Mouse (Mus musculus) left cerebral cortex, adult 8-10 months (tissue): ENCODE data around the gene Gm28230. TPM values are rescaled to one million over a fixed set of nuclear protein-coding genes. Genes with fewer than 3 reads are reported as not detected.

Experiments used
- DNase-seq, 2 experiments: peaks; one replicate each; pipeline ENCODE4 v3.0.0; 2022; ENCODE audit warnings: low spot score in 2 of 2
- microRNA-seq, 2 experiments: library from miRNA; unstranded; fragments of <30 nt; microRNA quantifications; one replicate each; pipeline ENCODE4 v1.2.0; 2022
- total RNA-seq, 4 experiments: library from RNA; stranded (reverse); gene quantifications; 2 replicates each; pipeline ENCODE4 v1.2.4; 2022

Gene Gm28230
- total RNA-seq, 4 experiments from 2014 or later, result not detected

DNA sequence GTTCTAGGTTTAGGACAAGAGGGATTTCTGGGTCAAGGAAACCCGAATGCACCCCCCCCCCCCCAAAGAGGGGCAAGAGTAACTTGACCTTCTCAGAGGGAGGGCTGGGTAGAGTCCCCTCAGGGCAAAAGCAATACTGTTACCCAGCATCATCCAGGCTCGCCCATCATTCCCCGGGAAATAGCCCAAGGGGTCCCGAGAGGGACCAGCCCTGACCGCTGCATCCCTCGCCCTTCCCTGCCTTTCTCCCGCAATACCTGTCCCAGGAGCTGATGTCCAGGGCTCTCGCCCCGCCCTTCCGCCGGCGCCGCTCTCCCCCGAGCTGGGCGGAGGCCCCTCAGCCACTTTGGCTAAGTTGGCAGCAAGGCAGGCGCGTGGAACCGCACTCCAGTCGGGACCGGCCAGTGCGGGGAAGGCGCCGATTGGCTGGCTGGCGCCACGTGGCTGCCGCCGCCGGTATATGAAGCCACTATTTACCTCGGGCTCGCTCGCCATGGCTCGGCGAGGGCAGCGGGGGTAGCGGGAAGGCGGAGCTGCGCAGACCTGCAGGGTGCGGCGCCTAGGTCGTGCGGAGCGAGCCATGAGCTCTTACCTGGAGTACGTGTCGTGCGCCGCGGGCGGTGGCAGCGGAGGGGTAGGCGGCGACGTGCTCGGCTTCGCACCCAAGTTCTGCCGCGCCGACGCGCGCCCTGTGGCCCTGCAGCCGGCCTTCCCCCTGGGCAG is 36.2 kb downstream of the Gm28230 start, which contains the start of gene Hoxd1:
Gene Hoxd1 (plus strand): TSS at position 459 of the 723 bp plus-strand sequence.
- DNase-seq, result no peak

DNA sequence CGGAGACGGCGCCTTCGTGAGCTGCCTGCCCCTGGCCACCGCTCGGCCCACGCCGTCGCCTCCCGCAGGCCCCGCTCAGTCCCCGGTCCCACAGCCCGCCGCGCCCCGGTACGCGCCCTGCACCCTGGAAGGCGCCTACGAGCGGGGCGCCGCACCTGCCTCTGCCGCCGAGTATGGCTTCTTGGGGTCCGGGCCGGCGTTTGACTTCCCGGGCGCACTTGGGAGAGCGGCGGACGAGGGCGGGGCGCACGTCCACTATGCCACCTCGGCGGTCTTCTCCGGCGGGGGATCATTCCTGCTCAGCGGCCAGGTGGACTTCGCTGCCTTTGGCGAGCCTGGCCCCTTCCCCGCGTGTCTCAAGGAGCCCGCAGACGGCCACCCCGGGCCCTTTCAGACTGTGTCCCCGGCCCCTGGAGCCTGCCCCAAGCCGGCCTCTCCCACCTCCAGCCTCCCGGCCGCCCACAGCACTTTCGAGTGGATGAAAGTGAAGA is 36.8 kb downstream of the Gm28230 start:
- no peak for DNase-seq

DNA sequence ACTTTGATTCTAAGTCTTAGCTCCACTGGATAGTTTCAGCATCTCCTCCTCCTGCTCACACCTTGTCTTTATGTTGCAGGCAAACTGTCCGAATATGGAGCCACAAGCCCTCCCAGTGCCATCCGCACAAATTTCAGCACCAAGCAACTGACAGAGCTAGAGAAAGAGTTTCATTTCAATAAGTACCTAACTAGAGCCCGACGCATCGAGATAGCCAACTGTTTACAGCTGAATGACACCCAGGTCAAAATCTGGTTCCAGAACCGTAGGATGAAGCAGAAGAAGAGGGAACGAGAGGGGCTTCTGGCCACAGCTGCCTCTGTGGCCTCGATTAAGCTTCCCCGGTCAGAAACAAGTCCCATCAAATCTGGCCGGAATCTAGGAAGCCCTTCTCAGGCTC is 37.4 kb downstream of the Gm28230 start:
- DNase-seq, result no peak

DNA sequence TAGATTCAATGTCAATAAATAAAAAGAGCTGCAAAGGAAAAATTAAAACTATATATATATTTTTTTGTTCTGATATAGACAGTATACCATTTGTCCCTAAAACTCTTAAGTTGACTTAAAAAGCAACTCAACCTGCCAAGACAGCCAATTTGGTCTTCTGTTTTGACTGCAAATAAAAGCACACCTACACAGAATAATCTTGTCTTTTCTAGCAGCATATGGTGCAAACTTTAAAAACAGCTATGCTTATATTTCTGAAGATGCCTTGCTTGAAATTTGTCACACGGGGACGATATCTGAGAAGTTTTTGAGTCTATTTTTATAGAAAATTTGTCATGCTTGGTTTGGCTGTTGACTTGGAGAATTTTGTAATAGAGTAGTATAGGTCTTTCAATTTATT is 47.8 kb downstream of the Gm28230 start:
- DNase-seq, result no peak

DNA sequence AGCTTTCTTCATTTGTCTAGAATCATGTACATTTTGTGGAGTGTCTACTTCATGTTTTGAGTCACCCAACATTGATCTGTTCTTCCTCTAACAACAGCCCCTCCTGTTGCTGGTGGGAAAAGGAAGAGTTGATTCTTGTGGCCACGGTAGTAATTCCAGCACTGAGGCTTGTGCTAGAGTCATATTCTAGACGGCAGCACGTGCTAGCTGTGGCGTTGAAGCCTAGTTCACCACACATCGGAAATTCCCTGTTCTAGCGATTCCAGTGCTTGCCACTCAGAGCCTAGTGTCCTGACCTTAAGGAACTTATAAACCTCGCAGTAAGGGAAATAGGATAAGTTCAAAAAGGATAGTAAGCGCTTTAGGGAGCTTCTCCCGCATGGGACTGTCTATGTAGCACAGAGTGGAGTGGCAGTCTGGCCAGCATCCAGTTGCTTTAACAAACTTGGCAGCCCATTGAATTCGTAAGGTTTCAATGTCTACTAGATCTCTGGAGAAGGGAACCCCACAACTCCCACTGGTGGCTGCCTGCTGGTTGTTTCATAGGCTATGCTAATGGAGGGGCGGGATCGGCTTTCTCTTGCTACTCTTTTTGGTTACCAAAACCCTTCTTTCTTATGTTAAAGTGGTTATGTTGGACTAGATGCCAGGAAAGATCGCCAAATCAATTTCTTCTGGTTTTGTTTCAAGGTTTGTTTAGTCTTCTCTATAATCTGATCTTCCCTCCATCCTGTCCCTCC is 51.2 kb downstream of the Gm28230 start:
- DNase-seq, result no peak

DNA sequence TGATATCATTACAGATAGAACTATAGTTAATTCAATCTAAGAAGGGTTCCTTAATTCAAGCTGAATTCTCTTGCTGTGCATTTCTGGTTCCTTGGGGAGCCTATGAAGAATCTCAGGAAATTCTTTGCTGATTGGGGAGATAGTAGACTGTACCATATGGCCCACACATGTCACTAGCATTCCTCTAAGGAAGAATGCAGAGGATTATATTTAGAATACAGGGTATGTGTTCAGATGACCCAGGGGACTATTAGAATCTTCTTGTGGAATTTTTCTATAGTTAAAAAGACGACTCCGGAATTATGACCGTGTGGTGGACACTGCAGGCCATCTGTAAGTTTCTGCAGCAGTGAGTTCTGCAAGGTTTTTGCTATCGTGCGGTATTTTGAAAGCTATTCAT is 54.9 kb downstream of the Gm28230 start:
- DNase-seq, result no peak

DNA sequence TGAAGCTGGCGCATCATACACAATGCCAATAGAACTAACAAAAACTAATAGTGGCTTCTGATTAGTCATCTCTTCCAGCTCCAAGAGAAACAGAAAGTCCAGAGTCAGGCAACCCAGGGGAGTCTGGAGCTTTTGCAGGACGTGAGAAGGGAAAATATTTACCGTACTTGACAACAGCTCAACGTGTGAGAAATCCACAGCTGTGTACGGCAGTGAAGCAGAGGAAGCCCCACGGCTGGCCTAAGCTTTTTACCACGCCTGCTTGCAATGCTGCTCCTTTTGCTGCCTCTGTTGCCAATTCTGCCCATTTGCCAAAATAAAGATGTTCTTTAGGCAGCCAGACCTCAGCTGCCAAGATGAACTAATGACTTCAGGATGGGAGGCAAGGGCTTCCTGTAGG is 69.0 kb downstream of the Gm28230 start:
- DNase-seq, result no peak

Small RNAs within 50 kb of the gene (microRNA-seq; reads per million reads assigned to microRNA genes)
- gene Gm44463 (0 reads per million in 2 experiments), gene Mir10b (22.3 to 43.5 reads per million in 2 experiments)

Other genes with a start within 250 kb of the Gm28230 start
- 10 to 100 TPM; 61.4 to 65.7 (median 63.9) TPM for gene Lnpk, start 147.3 kb upstream of the Gm28230 start, total RNA-seq
- gene Evx2, start 67.2 kb upstream of the Gm28230 start, total RNA-seq, result not detected
- gene Hoxd13, start 58.4 kb upstream of the Gm28230 start, total RNA-seq, result not detected
- gene Hoxd12, start 51.7 kb upstream of the Gm28230 start, total RNA-seq, result not detected
- not detected for gene Hoxd11, start 47.2 kb upstream of the Gm28230 start, total RNA-seq
- not detected for gene Hoxd10, start 34.8 kb upstream of the Gm28230 start, total RNA-seq
- gene Hoxd9, start 29.0 kb upstream of the Gm28230 start, total RNA-seq, result not detected
- gene Hoxd8, start 22.1 kb upstream of the Gm28230 start, total RNA-seq, result not detected
- gene Hoxd3, start 14.8 kb upstream of the Gm28230 start, total RNA-seq, result not detected
- gene Hoxd4, start 14.8 kb upstream of the Gm28230 start, total RNA-seq, result not detected
- gene Hoxd1, start 36.3 kb downstream of the Gm28230 start, total RNA-seq, result under 1 TPM in 2 of 4 experiments, not detected in 2; 0.18 to 0.19 TPM
- gene Mtx2, start 99.1 kb downstream of the Gm28230 start, total RNA-seq, result 10 to 100 TPM; 37.7 to 46.0 (median 41.5) TPM